Mouse (Mus musculus): ENCODE results near the gene Loxl4. TPM values are rescaled to one million over a fixed set of nuclear protein-coding genes. Genes with fewer than 3 reads are reported as not detected.

The Loxl4 gene
- polyA plus RNA-seq, 1 experiment from 2014 or later: 0.08 TPM

DNA sequence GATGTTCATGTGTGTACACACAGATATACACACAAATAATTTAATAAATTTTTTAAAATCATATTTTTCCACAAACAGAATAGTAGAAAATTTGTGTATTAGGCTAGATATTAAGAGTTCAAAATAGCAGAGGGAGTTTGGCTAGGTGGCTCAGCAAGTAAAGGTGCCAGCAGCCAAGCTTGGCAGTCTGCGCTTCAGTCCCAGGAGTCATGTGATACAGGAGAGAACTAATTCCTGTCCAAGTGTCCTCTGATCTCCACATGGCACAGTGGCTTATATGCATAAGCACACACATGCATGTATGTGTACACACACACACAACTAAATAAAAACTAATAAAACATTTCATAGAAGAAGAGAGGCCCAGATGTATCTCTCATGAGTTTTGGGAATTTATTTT is 50.6 kb downstream of the Loxl4 start:
- WGBS (ENCODE audit: insufficient replicate concordance): 93% methylated on average over 1 of the region's 1 CpGs
- Histone ChIP-seq H3K9ac (no peak overlapping the region), H3K27ac (no peak overlapping the region), H3K27me3 (replicated peaks) (no peaks in the 10 kb centered on the region), H3K4me3 (no peak overlapping the region), H3K36me3 (peaks cover 30% of the 10 kb centered on the region), H3K4me1 (no peaks in the 10 kb centered on the region), H3K9me3 (replicated peaks) (no peaks in the 10 kb centered on the region), H3K4me2 (no peak overlapping the region)
- no peak for ATAC-seq

- ATAC-seq: no peak
- H3K4me2 ChIP-seq: no peak overlapping the region
- no peaks in the 10 kb centered on the region for H3K9me3 ChIP-seq (replicated peaks)
- no peak overlapping the region for H3K9ac ChIP-seq
- no peak overlapping the region for H3K27ac ChIP-seq
- peaks cover 13% of the 10 kb centered on the region for H3K36me3 ChIP-seq
- peaks cover 11% of the 10 kb centered on the region for H3K4me1 ChIP-seq
- 81% methylated on average over 3 of the region's 3 CpGs for WGBS (ENCODE audit: insufficient replicate concordance)
- H3K27me3 ChIP-seq (replicated peaks): no peaks in the 10 kb centered on the region
- H3K4me3 ChIP-seq: no peak overlapping the region
Observed at GRCm38 (mm10) chr19:42558701-42559100, 53.9 kb downstream of the Loxl4 start.

Other genes with a start within 250 kb of the Loxl4 start
- gene Crtac1, start 181.0 kb downstream of the Loxl4 start, polyA plus RNA-seq (2016; fragmentation: Nextera tagmentation; extraction: Ambion mirVana): 0.08 TPM in 1 of 2 replicates, not detected in the other
- 13.9 and 15.7 TPM in 2 replicates for gene R3hcc1l, start 94.1 kb downstream of the Loxl4 start, polyA plus RNA-seq (2016; fragmentation: Nextera tagmentation; extraction: Ambion mirVana)
- 1.3 and 1.5 TPM in 2 replicates for gene Pyroxd2, start 140.0 kb upstream of the Loxl4 start, polyA plus RNA-seq (2016; fragmentation: Nextera tagmentation; extraction: Ambion mirVana)
- 12.2 and 13.6 TPM in 2 replicates for gene Hps1, start 167.2 kb upstream of the Loxl4 start, polyA plus RNA-seq (2016; fragmentation: Nextera tagmentation; extraction: Ambion mirVana)

All from liver, embryonic 12.5 days (tissue).